Comparison of ENCODE assay signal across 8 mouse cellular contexts in the genomic region with DNA sequence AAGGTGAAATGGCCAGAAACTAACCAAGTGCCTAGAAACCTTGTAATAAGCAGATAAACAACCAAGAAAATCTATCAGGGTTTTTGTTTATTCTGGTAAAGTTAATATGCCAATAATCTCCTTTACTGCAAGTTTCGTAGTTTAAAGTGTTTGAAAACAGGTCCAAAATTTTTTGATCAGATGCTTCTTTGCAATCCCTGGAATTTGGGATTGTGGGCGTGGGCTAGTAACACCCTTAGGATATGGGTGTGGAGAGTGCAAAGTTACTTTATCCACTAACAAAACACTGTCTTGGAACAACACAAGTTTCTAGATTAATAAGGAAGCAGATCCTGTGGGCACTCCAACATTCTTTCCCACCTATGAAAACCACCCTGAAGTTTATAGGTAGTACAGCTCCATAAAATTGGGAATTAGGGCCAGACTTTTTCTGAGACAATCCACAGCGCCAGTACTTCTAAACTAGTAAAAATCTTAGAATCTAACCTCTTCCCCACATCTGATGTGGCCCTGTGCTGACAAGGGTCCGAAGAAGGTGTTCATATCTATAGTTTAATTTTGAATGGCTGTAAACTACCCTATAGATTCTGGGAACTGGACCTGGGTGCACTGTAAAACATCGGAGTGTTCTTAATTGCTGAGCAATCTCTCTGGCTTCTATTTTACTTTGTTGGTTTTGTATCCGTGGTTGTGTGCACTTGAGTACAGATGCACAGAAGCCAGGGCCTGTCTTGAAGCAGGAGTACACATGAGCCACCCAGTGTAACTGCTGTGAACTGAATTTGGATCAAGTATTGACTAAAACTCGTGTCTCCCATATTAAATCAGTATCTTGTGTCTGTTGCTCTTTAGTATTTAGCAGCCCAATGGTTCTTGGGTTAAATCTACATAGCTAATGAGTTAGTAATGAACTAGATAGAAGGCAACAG. TPM values are rescaled to one million over a fixed set of nuclear protein-coding genes. Genes with fewer than 3 reads are reported as not detected.
A peak's percentile ranks its signal among the peaks of the same experiment; 100 is the strongest.
DNase-seq lines count a peak whose midpoint lies in the region; ATAC-seq lines count a peak whose summit lies in the region.

No protein-coding gene starts in this region.

- H3K27me3 ChIP-seq in lung, embryonic 16.5 days (ENCODE audit: control insufficient read depth, insufficient read depth, low read depth, low read length) = no peaks in the 10 kb centered on the region
- H3K27me3 ChIP-seq in embryonic facial prominence, embryonic 14.5 days (replicated peaks; ENCODE audit: control insufficient read depth, insufficient read depth, low read length) = no peaks in the 10 kb centered on the region
- no peaks in the 10 kb centered on the region for H3K27me3 ChIP-seq in limb, embryonic 13.5 days
- H3K27me3 ChIP-seq in stomach, embryonic 14.5 days (ENCODE audit: control insufficient read depth, insufficient read depth, low read length) = no peaks in the 10 kb centered on the region

- DNase-seq in lung, postnatal 36 days = no peak
- DNase-seq in embryonic facial prominence, embryonic 14.5 days (ENCODE audit: low spot score) = no peak
- no peak for DNase-seq in frontal cortex, postnatal 14 days (ENCODE audit: low spot score in 2 of 2)
- no peak for DNase-seq in cerebellum, postnatal 10 days
- no peak for DNase-seq in layer of hippocampus, postnatal 25 days (ENCODE audit: extremely low spot score in 1 of 2, low spot score in 1 of 2)

- H3K9ac ChIP-seq in lung, embryonic 16.5 days (ENCODE audit: low read length) = peak overlapping the region; percentile 88
- H3K9ac ChIP-seq in embryonic facial prominence, embryonic 14.5 days (ENCODE audit: low read depth, low read length) = peak overlapping the region; percentile 76
- peak overlapping the region; percentile 78 for H3K9ac ChIP-seq in limb, embryonic 13.5 days
- peak overlapping the region; percentile 66 for H3K9ac ChIP-seq in stomach, embryonic 14.5 days (replicated peaks; ENCODE audit: low read depth, low read length)

- H3K27ac ChIP-seq in lung, embryonic 16.5 days (ENCODE audit: low read length) = peak overlapping the region; percentile 95
- H3K27ac ChIP-seq in embryonic facial prominence, embryonic 14.5 days (replicated peaks; ENCODE audit: low read depth, low read length) = peak overlapping the region; percentile 83
- H3K27ac ChIP-seq in limb, embryonic 13.5 days = peak overlapping the region; percentile 91
- peak overlapping the region; percentile 88 for H3K27ac ChIP-seq in stomach, embryonic 14.5 days (ENCODE audit: low read length)

- no peak for ATAC-seq in lung, embryonic 16.5 days (ENCODE audit: low read depth)
- ATAC-seq in embryonic facial prominence, embryonic 14.5 days (ENCODE audit: low read depth) = no peak
- ATAC-seq in limb, embryonic 13.5 days (ENCODE audit: low FRiP score, low read depth) = no peak
- ATAC-seq in stomach, embryonic 14.5 days (ENCODE audit: insufficient number of reproducible peaks, insufficient read depth, low FRiP score, low read depth) = no peak

- peak overlapping the region; percentile 88 for H3K4me2 ChIP-seq in lung, embryonic 16.5 days (ENCODE audit: low read depth, low read length)
- peak overlapping the region; percentile 79 for H3K4me2 ChIP-seq in embryonic facial prominence, embryonic 14.5 days (ENCODE audit: low read depth, low read length)
- peak overlapping the region; percentile 88 for H3K4me2 ChIP-seq in limb, embryonic 13.5 days (replicated peaks)
- H3K4me2 ChIP-seq in stomach, embryonic 14.5 days (replicated peaks; ENCODE audit: low read depth, low read length) = peak overlapping the region; percentile 82

- no peaks in the 10 kb centered on the region for H3K9me3 ChIP-seq in lung, embryonic 16.5 days (ENCODE audit: control insufficient read depth, low read length)
- no peaks in the 10 kb centered on the region for H3K9me3 ChIP-seq in embryonic facial prominence, embryonic 14.5 days (ENCODE audit: control insufficient read depth, low read length)
- no peaks in the 10 kb centered on the region for H3K9me3 ChIP-seq in limb, embryonic 13.5 days
- H3K9me3 ChIP-seq in stomach, embryonic 14.5 days (ENCODE audit: control insufficient read depth, low read depth, low read length) = no peaks in the 10 kb centered on the region

- peaks cover 32% of the 10 kb centered on the region for H3K4me1 ChIP-seq in lung, embryonic 16.5 days (replicated peaks; ENCODE audit: control insufficient read depth, insufficient read depth, low read length)
- peaks cover 17% of the 10 kb centered on the region for H3K4me1 ChIP-seq in embryonic facial prominence, embryonic 14.5 days (ENCODE audit: control insufficient read depth, insufficient read depth, low read length)
- peaks cover 45% of the 10 kb centered on the region for H3K4me1 ChIP-seq in limb, embryonic 13.5 days
- H3K4me1 ChIP-seq in stomach, embryonic 14.5 days (ENCODE audit: control insufficient read depth, insufficient read depth, low read length) = peaks cover 15% of the 10 kb centered on the region

- peaks cover 7% of the 10 kb centered on the region for H3K36me3 ChIP-seq in lung, embryonic 16.5 days (ENCODE audit: control insufficient read depth, insufficient read depth, low read length)
- H3K36me3 ChIP-seq in embryonic facial prominence, embryonic 14.5 days (ENCODE audit: control insufficient read depth, insufficient read depth, low read length) = peaks cover 11% of the 10 kb centered on the region
- peaks cover 31% of the 10 kb centered on the region for H3K36me3 ChIP-seq in limb, embryonic 13.5 days
- peaks cover 20% of the 10 kb centered on the region for H3K36me3 ChIP-seq in stomach, embryonic 14.5 days (ENCODE audit: control insufficient read depth, insufficient read depth, low read length)

- WGBS in lung, embryonic 16.5 days = 9% methylated on average over 7 of the region's 7 CpGs
- WGBS in embryonic facial prominence, embryonic 14.5 days = 14% methylated on average over 7 of the region's 7 CpGs
- 8% methylated on average over 7 of the region's 7 CpGs for WGBS in limb, embryonic 13.5 days
- WGBS in stomach, embryonic 14.5 days = 14% methylated on average over 7 of the region's 7 CpGs

- peak overlapping the region; percentile 93 for H3K4me3 ChIP-seq in lung, embryonic 16.5 days (ENCODE audit: low read length)
- peak overlapping the region; percentile 80 for H3K4me3 ChIP-seq in embryonic facial prominence, embryonic 14.5 days (ENCODE audit: low read depth, low read length)
- peak overlapping the region; percentile 82 for H3K4me3 ChIP-seq in limb, embryonic 13.5 days
- H3K4me3 ChIP-seq in stomach, embryonic 14.5 days (ENCODE audit: low read depth, low read length) = peak overlapping the region; percentile 70

RNA-seq across cellular contexts. Expression of a gene that starts 1.0 kb away (rescaled TPM):
- 31.5 and 32.7 TPM in 2 replicates for polyA plus RNA-seq in lung, embryonic 16.5 days (2015; fragmentation: Nextera tagmentation; extraction: Ambion mirVana)
- polyA plus RNA-seq in embryonic facial prominence, embryonic 14.5 days (2014; fragmentation: Nextera tagmentation; extraction: Ambion mirVana) = 23.1 and 26.5 TPM in 2 replicates
- 23.9 and 25.4 TPM in 2 replicates for polyA plus RNA-seq in limb, embryonic 13.5 days (2015; fragmentation: Nextera tagmentation; extraction: Ambion mirVana)
- 29.1 and 31.6 TPM in 2 replicates for polyA plus RNA-seq in stomach, embryonic 14.5 days (2014; fragmentation: Nextera tagmentation; extraction: Ambion mirVana)
- 10 to 100 TPM; 14.3 to 18.1 TPM for total RNA-seq in layer of hippocampus, postnatal 25 days (2021)

RNA-seq across cellular contexts. Expression of a gene that starts 1.3 kb away (rescaled TPM):
- polyA plus RNA-seq in lung, embryonic 16.5 days (2015; fragmentation: Nextera tagmentation; extraction: Ambion mirVana) = 282 and 292 TPM in 2 replicates
- 228 and 252 TPM in 2 replicates for polyA plus RNA-seq in embryonic facial prominence, embryonic 14.5 days (2014; fragmentation: Nextera tagmentation; extraction: Ambion mirVana)
- 321 and 323 TPM in 2 replicates for polyA plus RNA-seq in limb, embryonic 13.5 days (2015; fragmentation: Nextera tagmentation; extraction: Ambion mirVana)
- 244 and 254 TPM in 2 replicates for polyA plus RNA-seq in stomach, embryonic 14.5 days (2014; fragmentation: Nextera tagmentation; extraction: Ambion mirVana)
- total RNA-seq in layer of hippocampus, postnatal 25 days (2021) = 10 to 100 TPM; 88.6 to 96.3 TPM

RNA-seq across cellular contexts. Expression of a gene that starts 22.1 kb away (rescaled TPM):
- 92.2 and 98.1 TPM in 2 replicates for polyA plus RNA-seq in lung, embryonic 16.5 days (2015; fragmentation: Nextera tagmentation; extraction: Ambion mirVana)
- polyA plus RNA-seq in embryonic facial prominence, embryonic 14.5 days (2014; fragmentation: Nextera tagmentation; extraction: Ambion mirVana) = 96.9 and 107 TPM in 2 replicates
- 115 and 121 TPM in 2 replicates for polyA plus RNA-seq in limb, embryonic 13.5 days (2015; fragmentation: Nextera tagmentation; extraction: Ambion mirVana)
- polyA plus RNA-seq in stomach, embryonic 14.5 days (2014; fragmentation: Nextera tagmentation; extraction: Ambion mirVana) = 105 and 113 TPM in 2 replicates
- total RNA-seq in layer of hippocampus, postnatal 25 days (2021) = 100 to 1,000 TPM; 107 to 108 TPM

RNA-seq across cellular contexts. Expression of a gene that starts 47.1 kb away (rescaled TPM):
- 18.6 and 21.9 TPM in 2 replicates for polyA plus RNA-seq in lung, embryonic 16.5 days (2015; fragmentation: Nextera tagmentation; extraction: Ambion mirVana)
- polyA plus RNA-seq in embryonic facial prominence, embryonic 14.5 days (2014; fragmentation: Nextera tagmentation; extraction: Ambion mirVana) = 12.5 and 13.1 TPM in 2 replicates
- 19.8 and 20.4 TPM in 2 replicates for polyA plus RNA-seq in limb, embryonic 13.5 days (2015; fragmentation: Nextera tagmentation; extraction: Ambion mirVana)
- polyA plus RNA-seq in stomach, embryonic 14.5 days (2014; fragmentation: Nextera tagmentation; extraction: Ambion mirVana) = 18.7 and 27.6 TPM in 2 replicates
- total RNA-seq in layer of hippocampus, postnatal 25 days (2021) = 10 to 100 TPM; 17.4 to 23.2 TPM

RNA-seq across cellular contexts. Expression of a gene that starts 51.5 kb away (rescaled TPM):
- 0.60 and 0.74 TPM in 2 replicates for polyA plus RNA-seq in lung, embryonic 16.5 days (2015; fragmentation: Nextera tagmentation; extraction: Ambion mirVana)
- not detected in 2 replicates for polyA plus RNA-seq in embryonic facial prominence, embryonic 14.5 days (2014; fragmentation: Nextera tagmentation; extraction: Ambion mirVana)
- not detected in 2 replicates for polyA plus RNA-seq in limb, embryonic 13.5 days (2015; fragmentation: Nextera tagmentation; extraction: Ambion mirVana)
- not detected in 2 replicates for polyA plus RNA-seq in stomach, embryonic 14.5 days (2014; fragmentation: Nextera tagmentation; extraction: Ambion mirVana)
- not detected for total RNA-seq in layer of hippocampus, postnatal 25 days (2021)
